In genomic region chr3:39745947-39746346, GRCm38 (mm10) we compare ENCODE assay signal across 13 mouse cellular contexts.
A peak's percentile ranks its signal among the peaks of the same experiment; 100 is the strongest.
DNase-seq lines count a peak whose midpoint lies in the region.
"Had no signal": no experiment of that assay in that cellular context is flagged by ENCODE, and none has a peak within 500 bp of the region (broad histone marks: within the 10 kb centered on the region; RNA-seq: fewer than 3 reads in every experiment).

No protein-coding gene starts in this region.

- intact Hi-C loops in heart, postnatal 36 days (cut with DNase I), result no loop called here

- peak; percentile 5 to 11 for DNase-seq in cerebellum, postnatal 36 days
- no peak for DNase-seq in cerebellum, adult 11 months
- peak; percentile 12 to 40 for DNase-seq in frontal cortex, postnatal 14 days (ENCODE audit: low spot score in 2 of 2)
- peak; percentile 64 to 74 for DNase-seq in layer of hippocampus, postnatal 36 days
- peak; percentile 69 to 82 for DNase-seq in right cerebral cortex, postnatal 10 days (ENCODE audit: low spot score in 2 of 2)
- no peak for DNase-seq in testis, postnatal 14 days (ENCODE audit: low spot score)
- DNase-seq in heart, postnatal 36 days, result no peak
- no peak for DNase-seq in lung, postnatal 36 days
- DNase-seq: adrenal gland, postnatal 36 days; cerebellum, adult 9-10 months; heart, postnatal 4 days; lung, postnatal 10 days; thymus, postnatal 14 days had no signal

Comparison
In these comparisons a context has a peak if more than half of its experiments do, and no peak if none do; other contexts are left out.
1. DNase-seq: peak in cerebellum, postnatal 36 days (2 of 2), frontal cortex, postnatal 14 days (2 of 2), layer of hippocampus, postnatal 36 days (2 of 2) and right cerebral cortex, postnatal 10 days (2 of 2); none in cerebellum, adult 11 months (single experiment), testis, postnatal 14 days (single experiment), heart, postnatal 36 days (0 of 2) and lung, postnatal 36 days (single experiment).